Mouse (Mus musculus): ENCODE data around the gene Dph1. TPM values are rescaled to one million over a fixed set of nuclear protein-coding genes. Genes with fewer than 3 reads are reported as not detected.

Gene Dph1
- 14.0 and 15.9 TPM in 2 replicates for polyA plus RNA-seq (2015; fragmentation: Nextera tagmentation; extraction: Ambion mirVana)

- H3K27ac ChIP-seq (replicated peaks), result 0 out of 2 replicates have a peak within 1 kb of the TSS, but pooled peaks have one; percentile 30
- ATAC-seq (ENCODE audit: low FRiP score, low read depth), result no peak
These were observed at the start of gene Dph1 for GRCm38 (mm10) chr11:75190905-75191441. Gene Dph1 (minus strand): TSS chr11:75191241.

GRCm38 (mm10) chr11:75240158-75240934, 49.3 kb upstream of the Dph1 start:
- no peak for ATAC-seq (ENCODE audit: low FRiP score, low read depth)
- H3K4me1 ChIP-seq (replicated peaks), result peaks cover 10% of the 10 kb centered on the region
- H3K27ac ChIP-seq (replicated peaks), result no peak overlapping the region
- no peak overlapping the region for H3K9ac ChIP-seq
- 63% methylated on average over 13 of the region's 13 CpGs for WGBS
- H3K36me3 ChIP-seq, result no peaks in the 10 kb centered on the region
- H3K4me3 ChIP-seq, result no peak overlapping the region
- H3K27me3 ChIP-seq, result no peaks in the 10 kb centered on the region
- no peaks in the 10 kb centered on the region for H3K9me3 ChIP-seq
- no peak overlapping the region for H3K4me2 ChIP-seq

More at GRCm38 (mm10) chr11:75190905-75191441, at the start of gene Dph1:
- WGBS, result 54% methylated on average over 5 of the region's 5 CpGs
- Histone ChIP-seq H3K9ac (peak within 1 kb of the TSS; percentile 55), H3K36me3 (no peaks in the 10 kb centered on the region), H3K4me3 (peak within 1 kb of the TSS; percentile 85), H3K4me2 (peak within 1 kb of the TSS; percentile 92), H3K9me3 (no peaks in the 10 kb centered on the region), H3K27me3 (peaks cover 25% of the 10 kb centered on the region), H3K4me1 (replicated peaks) (peaks cover 49% of the 10 kb centered on the region)

GRCm38 (mm10) chr11:75234745-75235144, 43.7 kb upstream of the Dph1 start:
- H3K9me3 ChIP-seq, result no peaks in the 10 kb centered on the region
- peak; percentile 77 for ATAC-seq (ENCODE audit: low FRiP score, low read depth)
- peak overlapping the region; percentile 53; the same call in 1 of the 2 replicates for H3K27ac ChIP-seq (replicated peaks)

GRCm38 (mm10) chr11:75232434-75232833, 41.4 kb upstream of the Dph1 start:
- H3K9ac ChIP-seq, result no peak overlapping the region
- H3K4me3 ChIP-seq, result no peak overlapping the region
- 0 out of 2 replicates have a peak, but pooled peaks cover 3% of the 10 kb centered on the region for H3K27me3 ChIP-seq
- peaks cover 29% of the 10 kb centered on the region for H3K4me1 ChIP-seq (replicated peaks)
- H3K27ac ChIP-seq (replicated peaks), result no peak overlapping the region
- no peaks in the 10 kb centered on the region for H3K36me3 ChIP-seq
- no peaks in the 10 kb centered on the region for H3K9me3 ChIP-seq
- 68% methylated on average over 4 of the region's 4 CpGs for WGBS
- no peak overlapping the region for H3K4me2 ChIP-seq
- no peak for ATAC-seq (ENCODE audit: low FRiP score, low read depth)

More at GRCm38 (mm10) chr11:75234745-75235144, 43.7 kb upstream of the Dph1 start:
- Histone ChIP-seq H3K36me3 (no peaks in the 10 kb centered on the region), H3K27me3 (0 out of 2 replicates have a peak, but pooled peaks cover 3% of the 10 kb centered on the region), H3K4me1 (replicated peaks) (peaks cover 22% of the 10 kb centered on the region), H3K4me3 (peak overlapping the region; percentile 33), H3K9ac (no peak overlapping the region), H3K4me2 (peak overlapping the region; percentile 53)
- 12% methylated on average over 16 of the region's 16 CpGs for WGBS

- 12% methylated on average over 7 of the region's 7 CpGs for WGBS
These were observed 40.7 kb upstream of the Dph1 start for GRCm38 (mm10) chr11:75231756-75232155.

GRCm38 (mm10) chr11:75230272-75230760, 39.3 kb upstream of the Dph1 start:
- Histone ChIP-seq H3K9me3 (no peaks in the 10 kb centered on the region), H3K9ac (no peak overlapping the region), H3K4me2 (no peak overlapping the region), H3K27ac (replicated peaks) (no peak overlapping the region), H3K4me1 (replicated peaks) (peaks cover 21% of the 10 kb centered on the region), H3K36me3 (no peaks in the 10 kb centered on the region), H3K27me3 (0 out of 2 replicates have a peak, but pooled peaks cover 3% of the 10 kb centered on the region), H3K4me3 (no peak overlapping the region)
- 96% methylated on average over 6 of the region's 6 CpGs for WGBS
- no peak for ATAC-seq (ENCODE audit: low FRiP score, low read depth)

More at GRCm38 (mm10) chr11:75231756-75232155, 40.7 kb upstream of the Dph1 start:
- Histone ChIP-seq H3K27ac (replicated peaks) (no peak overlapping the region), H3K4me1 (replicated peaks) (peaks cover 29% of the 10 kb centered on the region), H3K4me3 (no peak overlapping the region), H3K36me3 (no peaks in the 10 kb centered on the region), H3K9me3 (no peaks in the 10 kb centered on the region), H3K27me3 (0 out of 2 replicates have a peak, but pooled peaks cover 3% of the 10 kb centered on the region), H3K4me2 (no peak overlapping the region), H3K9ac (no peak overlapping the region)
- ATAC-seq (ENCODE audit: low FRiP score, low read depth), result no peak

- Histone ChIP-seq H3K4me2 (no peak overlapping the region), H3K36me3 (no peaks in the 10 kb centered on the region), H3K27ac (replicated peaks) (no peak overlapping the region), H3K4me3 (no peak overlapping the region), H3K4me1 (replicated peaks) (peaks cover 11% of the 10 kb centered on the region), H3K9ac (no peak overlapping the region), H3K9me3 (no peaks in the 10 kb centered on the region), H3K27me3 (0 out of 2 replicates have a peak, but pooled peaks cover 3% of the 10 kb centered on the region)
- 73% methylated on average over 6 of the region's 6 CpGs for WGBS
- ATAC-seq (ENCODE audit: low FRiP score, low read depth), result no peak
These were observed 38.2 kb upstream of the Dph1 start for GRCm38 (mm10) chr11:75229289-75229688.

- 54% methylated on average over 3 of the region's 3 CpGs for WGBS
- Histone ChIP-seq H3K27ac (replicated peaks) (no peak overlapping the region), H3K27me3 (no peaks in the 10 kb centered on the region), H3K9me3 (no peaks in the 10 kb centered on the region), H3K9ac (no peak overlapping the region), H3K4me2 (no peak overlapping the region), H3K4me1 (replicated peaks) (0 out of 2 replicates have a peak, but pooled peaks cover 7% of the 10 kb centered on the region), H3K36me3 (no peaks in the 10 kb centered on the region), H3K4me3 (no peak overlapping the region)
- no peak for ATAC-seq (ENCODE audit: low FRiP score, low read depth)
These were observed 36.6 kb upstream of the Dph1 start for GRCm38 (mm10) chr11:75227632-75228031.

GRCm38 (mm10) chr11:75224835-75225234, 33.8 kb upstream of the Dph1 start:
- no peak overlapping the region for H3K9ac ChIP-seq
- no peak overlapping the region for H3K4me2 ChIP-seq
- no peaks in the 10 kb centered on the region for H3K27me3 ChIP-seq
- H3K36me3 ChIP-seq, result no peaks in the 10 kb centered on the region
- H3K4me1 ChIP-seq (replicated peaks), result peaks cover 16% of the 10 kb centered on the region
- H3K4me3 ChIP-seq, result no peak overlapping the region
- no peak for ATAC-seq (ENCODE audit: low FRiP score, low read depth)
- H3K9me3 ChIP-seq, result no peaks in the 10 kb centered on the region
- 94% methylated on average over 4 of the region's 4 CpGs for WGBS
- H3K27ac ChIP-seq (replicated peaks), result no peak overlapping the region

GRCm38 (mm10) chr11:75224062-75224461, 33.0 kb upstream of the Dph1 start:
- Histone ChIP-seq H3K36me3 (no peaks in the 10 kb centered on the region), H3K4me2 (no peak overlapping the region), H3K4me1 (replicated peaks) (peaks cover 12% of the 10 kb centered on the region), H3K27ac (replicated peaks) (no peak overlapping the region), H3K27me3 (no peaks in the 10 kb centered on the region), H3K9ac (no peak overlapping the region), H3K9me3 (no peaks in the 10 kb centered on the region), H3K4me3 (no peak overlapping the region)
- ATAC-seq (ENCODE audit: low FRiP score, low read depth), result no peak
- 82% methylated on average over 12 of the region's 12 CpGs for WGBS

- WGBS, result 47% methylated on average over 5 of the region's 6 CpGs
- ATAC-seq (ENCODE audit: low FRiP score, low read depth), result no peak
These were observed 29.6 kb upstream of the Dph1 start for GRCm38 (mm10) chr11:75220517-75221145.

GRCm38 (mm10) chr11:75220115-75220514, 29.1 kb upstream of the Dph1 start:
- no peak overlapping the region for H3K27ac ChIP-seq (replicated peaks)
- H3K4me1 ChIP-seq (replicated peaks), result peaks cover 17% of the 10 kb centered on the region
- ATAC-seq (ENCODE audit: low FRiP score, low read depth), result no peak
- no peaks in the 10 kb centered on the region for H3K9me3 ChIP-seq
- 37% methylated on average over 9 of the region's 9 CpGs for WGBS
- H3K9ac ChIP-seq, result no peak overlapping the region
- H3K4me3 ChIP-seq, result no peak overlapping the region
- H3K27me3 ChIP-seq, result no peaks in the 10 kb centered on the region
- no peak overlapping the region for H3K4me2 ChIP-seq
- H3K36me3 ChIP-seq, result no peaks in the 10 kb centered on the region

More at GRCm38 (mm10) chr11:75220517-75221145, 29.6 kb upstream of the Dph1 start:
- Histone ChIP-seq H3K27me3 (no peaks in the 10 kb centered on the region), H3K9me3 (no peaks in the 10 kb centered on the region), H3K4me2 (no peak overlapping the region), H3K27ac (replicated peaks) (no peak overlapping the region), H3K9ac (no peak overlapping the region), H3K4me3 (no peak overlapping the region), H3K36me3 (no peaks in the 10 kb centered on the region), H3K4me1 (replicated peaks) (peaks cover 12% of the 10 kb centered on the region)

All from hindbrain, embryonic 15.5 days (tissue).